Mouse (Mus musculus) effector memory CD4-positive, alpha-beta T cell, adult 5 months (primary cell): ENCODE measurements around the gene Angel2. TPM values are rescaled to one million over a fixed set of nuclear protein-coding genes. Genes with fewer than 3 reads are reported as not detected.

ENCODE experiments used
- polyA plus RNA-seq: library from polyadenylated mRNA; unstranded; fragments of 100-300 nt; shearing (Covaris generic); gene quantifications from one replicate; pipeline ENCODE4 v1.2.1, GENCODE M21; 2017

The Angel2 gene
- polyA plus RNA-seq: 86.4 TPM

GRCm38 (mm10) chr1:190924812-190925211 lies at the start of gene Angel2:
Gene Angel2, plus strand, starts transcription at chr1:190925112.

GRCm38 (mm10) chr1:190911415-190912123 lies 13.3 kb upstream of the Angel2 start, which contains the start of gene Rps6kc1:
Gene Rps6kc1, minus strand, starts transcription at chr1:190911770.

GRCm38 (mm10) chr1:190979100-190979563 lies 54.2 kb downstream of the Angel2 start, which contains the start of gene Vash2:
Gene Vash2, minus strand, starts transcription at chr1:190979296.

Other genes starting within 250 kb of the Angel2 start
- gene Rps6kc1, start 13.3 kb upstream of the Angel2 start, polyA plus RNA-seq: 7.4 TPM
- 0.27 TPM for gene Vash2, start 54.2 kb downstream of the Angel2 start, polyA plus RNA-seq
- 34.9 TPM for gene Flvcr1, start 101.0 kb downstream of the Angel2 start, polyA plus RNA-seq
- gene Spata45, start 111.5 kb downstream of the Angel2 start, polyA plus RNA-seq: not detected
- gene Tatdn3, start 137.8 kb downstream of the Angel2 start, polyA plus RNA-seq: 9.2 TPM
- gene Nsl1, start 137.9 kb downstream of the Angel2 start, polyA plus RNA-seq: 0.25 TPM
- gene Batf3, start 172.7 kb downstream of the Angel2 start, polyA plus RNA-seq: not detected
- not detected for gene Fam71a, start 239.7 kb downstream of the Angel2 start, polyA plus RNA-seq